Mouse (Mus musculus): ENCODE data around the gene Mitf. TPM values are rescaled to one million over a fixed set of nuclear protein-coding genes. Genes with fewer than 3 reads are reported as not detected.

Mitf gene
- polyA plus RNA-seq, 1 experiment from 2014 or later, result 26.4 TPM

- H3K9ac ChIP-seq (ENCODE audit: low read length), result peak overlapping the region; percentile 42
- no peaks in the 10 kb centered on the region for H3K36me3 ChIP-seq (ENCODE audit: control insufficient read depth, insufficient read depth, low read length)
- WGBS, result 15% methylated on average over 7 of the region's 7 CpGs
- peak overlapping the region; percentile 95 to 96 for H3K27ac ChIP-seq (replicated peaks in 1 of 2; ENCODE audit: control insufficient read depth in 1 of 2, insufficient read depth in 1 of 2, low read depth in 2 of 2, low read length in 2 of 2)
- no peak for ATAC-seq (ENCODE audit: insufficient number of reproducible peaks, insufficient read depth, low FRiP score, low read depth)
- no peaks in the 10 kb centered on the region for H3K9me3 ChIP-seq (ENCODE audit: control insufficient read depth, low read length)
- H3K27me3 ChIP-seq (ENCODE audit: control insufficient read depth, insufficient read depth, low read length), result no peaks in the 10 kb centered on the region
- peak overlapping the region; percentile 52 for H3K4me2 ChIP-seq (ENCODE audit: low read length)
- H3K4me3 ChIP-seq (ENCODE audit: control insufficient read depth in 1 of 2, insufficient read depth in 1 of 2, low read depth in 1 of 2, low read length in 2 of 2), result no peak overlapping the region
- peaks cover 35 to 58% of the 10 kb centered on the region in 2 experiments for H3K4me1 ChIP-seq (ENCODE audit: control insufficient read depth in 2 of 2, insufficient read depth in 2 of 2, low read length in 2 of 2)
Observed at GRCm38 (mm10) chr6:97918481-97918880, 111.6 kb downstream of the Mitf start.

- WGBS, result 16% methylated on average over 8 of the region's 8 CpGs
- Histone ChIP-seq H3K4me2 (ENCODE audit: low read length) (peak overlapping the region; percentile 52), H3K4me1 (ENCODE audit: control insufficient read depth in 2 of 2, insufficient read depth in 2 of 2, low read length in 2 of 2) (peaks cover 35 to 64% of the 10 kb centered on the region in 2 experiments), H3K4me3 (ENCODE audit: control insufficient read depth in 1 of 2, insufficient read depth in 1 of 2, low read depth in 1 of 2, low read length in 2 of 2) (no peak overlapping the region; a peak in 1 of 4 replicates), H3K9ac (ENCODE audit: low read length) (peak overlapping the region; percentile 46), H3K27ac (replicated peaks in 1 of 2; ENCODE audit: control insufficient read depth in 1 of 2, insufficient read depth in 1 of 2, low read depth in 2 of 2, low read length in 2 of 2) (peak overlapping the region; percentile 95 to 96), H3K36me3 (ENCODE audit: control insufficient read depth, insufficient read depth, low read length) (no peaks in the 10 kb centered on the region), H3K9me3 (ENCODE audit: control insufficient read depth, low read length) (no peaks in the 10 kb centered on the region), H3K27me3 (ENCODE audit: control insufficient read depth, insufficient read depth, low read length) (no peaks in the 10 kb centered on the region)
- 0 out of 2 replicates have a peak, but pooled peaks have one; percentile 37 for ATAC-seq (ENCODE audit: insufficient number of reproducible peaks, insufficient read depth, low FRiP score, low read depth)
Observed at GRCm38 (mm10) chr6:97919287-97919686, 112.4 kb downstream of the Mitf start.

- Histone ChIP-seq H3K27ac (replicated peaks in 1 of 2; ENCODE audit: control insufficient read depth in 1 of 2, insufficient read depth in 1 of 2, low read depth in 2 of 2, low read length in 2 of 2) (peak overlapping the region; percentile 42 to 69), H3K9ac (ENCODE audit: low read length) (no peak overlapping the region), H3K4me2 (ENCODE audit: low read length) (no peak overlapping the region), H3K4me3 (ENCODE audit: control insufficient read depth in 1 of 2, insufficient read depth in 1 of 2, low read depth in 1 of 2, low read length in 2 of 2) (no peak overlapping the region), H3K9me3 (ENCODE audit: control insufficient read depth, low read length) (no peaks in the 10 kb centered on the region), H3K36me3 (ENCODE audit: control insufficient read depth, insufficient read depth, low read length) (no peaks in the 10 kb centered on the region), H3K4me1 (ENCODE audit: control insufficient read depth in 2 of 2, insufficient read depth in 2 of 2, low read length in 2 of 2) (peaks cover 25 to 55% of the 10 kb centered on the region in 2 experiments), H3K27me3 (ENCODE audit: control insufficient read depth, insufficient read depth, low read length) (no peaks in the 10 kb centered on the region)
- WGBS, result 69% methylated on average over 6 of the region's 6 CpGs
- ATAC-seq (ENCODE audit: insufficient number of reproducible peaks, insufficient read depth, low FRiP score, low read depth), result no peak
Observed at GRCm38 (mm10) chr6:97921591-97921990, 114.7 kb downstream of the Mitf start.

GRCm38 (mm10) chr6:97924221-97924620 is 117.4 kb downstream of the Mitf start:
- WGBS, result 87% methylated on average over 3 of the region's 3 CpGs
- Histone ChIP-seq H3K9ac (ENCODE audit: low read length) (no peak overlapping the region), H3K9me3 (ENCODE audit: control insufficient read depth, low read length) (no peaks in the 10 kb centered on the region), H3K36me3 (ENCODE audit: control insufficient read depth, insufficient read depth, low read length) (no peaks in the 10 kb centered on the region), H3K4me1 (ENCODE audit: control insufficient read depth in 2 of 2, insufficient read depth in 2 of 2, low read length in 2 of 2) (peaks cover 18 to 39% of the 10 kb centered on the region in 2 experiments; a peak in 3 of 4 replicates), H3K27me3 (ENCODE audit: control insufficient read depth, insufficient read depth, low read length) (no peaks in the 10 kb centered on the region), H3K27ac (replicated peaks in 1 of 2; ENCODE audit: control insufficient read depth in 1 of 2, insufficient read depth in 1 of 2, low read depth in 2 of 2, low read length in 2 of 2) (no peak overlapping the region), H3K4me3 (ENCODE audit: control insufficient read depth in 1 of 2, insufficient read depth in 1 of 2, low read depth in 1 of 2, low read length in 2 of 2) (no peak overlapping the region), H3K4me2 (ENCODE audit: low read length) (no peak overlapping the region)
- no peak for ATAC-seq (ENCODE audit: insufficient number of reproducible peaks, insufficient read depth, low FRiP score, low read depth)

GRCm38 (mm10) chr6:97929051-97929450 is 122.2 kb downstream of the Mitf start:
- H3K36me3 ChIP-seq (ENCODE audit: control insufficient read depth, insufficient read depth, low read length), result peaks cover 4% of the 10 kb centered on the region; the same call in 1 of the 2 replicates
- H3K9ac ChIP-seq (ENCODE audit: low read length), result peak overlapping the region; percentile 77
- ATAC-seq (ENCODE audit: insufficient number of reproducible peaks, insufficient read depth, low FRiP score, low read depth), result 0 out of 2 replicates have a peak, but pooled peaks have one; percentile 35
- WGBS, result 40% methylated on average over 3 of the region's 3 CpGs
- peak overlapping the region; percentile 52 to 55; a peak in 3 of 4 replicates for H3K4me3 ChIP-seq (ENCODE audit: control insufficient read depth in 1 of 2, insufficient read depth in 1 of 2, low read depth in 1 of 2, low read length in 2 of 2)
- H3K4me2 ChIP-seq (ENCODE audit: low read length), result peak overlapping the region; percentile 60
- H3K4me1 ChIP-seq (ENCODE audit: control insufficient read depth in 2 of 2, insufficient read depth in 2 of 2, low read length in 2 of 2), result peaks cover 6 to 29% of the 10 kb centered on the region in 2 experiments
- H3K27me3 ChIP-seq (ENCODE audit: control insufficient read depth, insufficient read depth, low read length), result no peaks in the 10 kb centered on the region
- H3K27ac ChIP-seq (replicated peaks in 1 of 2; ENCODE audit: control insufficient read depth in 1 of 2, insufficient read depth in 1 of 2, low read depth in 2 of 2, low read length in 2 of 2), result peak overlapping the region; percentile 93 to 98
- no peaks in the 10 kb centered on the region for H3K9me3 ChIP-seq (ENCODE audit: control insufficient read depth, low read length)

- Histone ChIP-seq H3K36me3 (ENCODE audit: control insufficient read depth, insufficient read depth, low read length) (peaks cover 4% of the 10 kb centered on the region; the same call in 1 of the 2 replicates), H3K27ac (replicated peaks in 1 of 2; ENCODE audit: control insufficient read depth in 1 of 2, insufficient read depth in 1 of 2, low read depth in 2 of 2, low read length in 2 of 2) (peak overlapping the region; percentile 93 to 98), H3K9me3 (ENCODE audit: control insufficient read depth, low read length) (no peaks in the 10 kb centered on the region), H3K4me2 (ENCODE audit: low read length) (peak overlapping the region; percentile 60), H3K9ac (ENCODE audit: low read length) (peak overlapping the region; percentile 77), H3K4me3 (ENCODE audit: control insufficient read depth in 1 of 2, insufficient read depth in 1 of 2, low read depth in 1 of 2, low read length in 2 of 2) (peak overlapping the region; percentile 52 to 55), H3K27me3 (ENCODE audit: control insufficient read depth, insufficient read depth, low read length) (no peaks in the 10 kb centered on the region), H3K4me1 (ENCODE audit: control insufficient read depth in 2 of 2, insufficient read depth in 2 of 2, low read length in 2 of 2) (peaks cover 6 to 26% of the 10 kb centered on the region in 2 experiments)
- WGBS, result 11% methylated on average over 7 of the region's 7 CpGs
- peak; percentile 74 for ATAC-seq (ENCODE audit: insufficient number of reproducible peaks, insufficient read depth, low FRiP score, low read depth)
Observed at GRCm38 (mm10) chr6:97929466-97929865, 122.6 kb downstream of the Mitf start.

GRCm38 (mm10) chr6:97937139-97937538 is 130.3 kb downstream of the Mitf start:
- Histone ChIP-seq H3K4me2 (ENCODE audit: low read length) (no peak overlapping the region), H3K4me3 (ENCODE audit: control insufficient read depth in 1 of 2, insufficient read depth in 1 of 2, low read depth in 1 of 2, low read length in 2 of 2) (no peak overlapping the region), H3K9me3 (ENCODE audit: control insufficient read depth, low read length) (no peaks in the 10 kb centered on the region), H3K9ac (ENCODE audit: low read length) (no peak overlapping the region), H3K27ac (replicated peaks in 1 of 2; ENCODE audit: control insufficient read depth in 1 of 2, insufficient read depth in 1 of 2, low read depth in 2 of 2, low read length in 2 of 2) (peak overlapping the region; percentile 19 to 39; a peak in 2 of 4 replicates), H3K27me3 (ENCODE audit: control insufficient read depth, insufficient read depth, low read length) (no peaks in the 10 kb centered on the region), H3K4me1 (ENCODE audit: control insufficient read depth in 2 of 2, insufficient read depth in 2 of 2, low read length in 2 of 2) (peaks cover 5 to 42% of the 10 kb centered on the region in 2 experiments), H3K36me3 (ENCODE audit: control insufficient read depth, insufficient read depth, low read length) (peaks cover 14% of the 10 kb centered on the region)
- no peak for ATAC-seq (ENCODE audit: insufficient number of reproducible peaks, insufficient read depth, low FRiP score, low read depth)
- 46% methylated on average over 5 of the region's 5 CpGs for WGBS
